Mouse (Mus musculus) intestine, embryonic 14.5 days (tissue): Measurements from ENCODE around the gene Smco4. TPM values are rescaled to one million over a fixed set of nuclear protein-coding genes. Genes with fewer than 3 reads are reported as not detected.

Source experiments
- ATAC-seq: fragments of 200-750 bp; cut with Nextera tagmentation; replicated peaks from 2 replicates; pipeline ENCODE4 v1.8.0; 2017; ENCODE audit warnings: low read depth, moderate number of reproducible peaks, moderate TSS enrichment, moderate library complexity; ENCODE audit not compliant: low FRiP score, low TSS enrichment
- DNase-seq: peaks from one replicate; pipeline ENCODE4 v3.0.0-alpha.2; 2018; ENCODE audit warnings: low spot score
- H3K27ac ChIP-seq: fragments of 300-500 bp; sonication (generic); 2 replicates; pipeline ENCODE4 v1.5.1; 2014; ENCODE audit warnings: low read depth, mild to moderate bottlenecking, control low read depth
- H3K27me3 ChIP-seq: fragments of 300-500 bp; sonication (generic); replicated peaks from 2 replicates; pipeline ENCODE4 v1.6.1; 2014; ENCODE audit warnings: low read length, control low read depth; ENCODE audit not compliant: control insufficient read depth, insufficient read depth
- H3K36me3 ChIP-seq: fragments of 300-500 bp; sonication (generic); 2 replicates; pipeline ENCODE4 v1.6.1; 2014; ENCODE audit warnings: low read length, control low read depth; ENCODE audit not compliant: control insufficient read depth, insufficient read depth
- H3K4me1 ChIP-seq: fragments of 300-500 bp; sonication (generic); replicated peaks from 2 replicates; pipeline ENCODE4 v1.6.1; 2014; ENCODE audit warnings: low read length, control low read depth, mixed read lengths; ENCODE audit not compliant: control insufficient read depth, insufficient read depth
- H3K4me2 ChIP-seq: fragments of 300-500 bp; sonication (generic); 2 replicates; pipeline ENCODE4 v1.6.1; 2014; ENCODE audit warnings: low read length
- H3K4me3 ChIP-seq: fragments of 300-500 bp; sonication (generic); 2 replicates; pipeline ENCODE4 v1.5.1; 2014; ENCODE audit warnings: low read depth, low read length, control low read depth, mixed read lengths
- H3K9ac ChIP-seq: fragments of 300-500 bp; sonication (generic); 2 replicates; pipeline ENCODE4 v1.6.1; 2014; ENCODE audit warnings: mild to moderate bottlenecking, low read length
- H3K9me3 ChIP-seq: fragments of 300-500 bp; sonication (generic); 2 replicates; pipeline ENCODE4 v1.6.1; 2016; ENCODE audit warnings: low read length, control low read depth; ENCODE audit not compliant: control insufficient read depth
- WGBS: fragments of 180-500 bp; shearing (Covaris S2); extraction: QIAGEN DNeasy Blood & Tissue Kit; methylation state at CpG from one replicate; pipeline ENCODE4 v1.1.7; 2014; 5-methylcytosine and 5-hydroxymethylcytosine counted together
- polyA plus RNA-seq: library from polyadenylated mRNA; unstranded; fragments of >200 nt; fragmentation: Nextera tagmentation; extraction: Ambion mirVana; gene quantifications from 2 replicates; pipeline ENCODE4 v1.2.1, GENCODE M21; 2014

Smco4 gene
- polyA plus RNA-seq = 5.6 and 7.3 TPM in 2 replicates

- 1% methylated on average over 68 of the region's 101 CpGs for WGBS
- peak; percentile 86 for DNase-seq
- H3K4me1 ChIP-seq = peaks cover 15% of the 10 kb centered on the region; the same call in 1 of the 2 replicates
Observed at GRCm38 (mm10) chr9:15493235-15493924, at the start of gene Smco4. TSS of gene Smco4 (plus strand) at chr9:15493432.

GRCm38 (mm10) chr9:15447397-15447796 is 45.8 kb upstream of the Smco4 start:
- no peak overlapping the region for H3K9ac ChIP-seq
- no peaks in the 10 kb centered on the region for H3K4me1 ChIP-seq
- no peak overlapping the region for H3K4me3 ChIP-seq
- DNase-seq = no peak
- no peaks in the 10 kb centered on the region for H3K27me3 ChIP-seq
- H3K4me2 ChIP-seq = no peak overlapping the region
- H3K9me3 ChIP-seq = no peaks in the 10 kb centered on the region
- 73% methylated on average over 2 of the region's 2 CpGs for WGBS
- H3K27ac ChIP-seq = no peak overlapping the region
- H3K36me3 ChIP-seq = no peaks in the 10 kb centered on the region
- ATAC-seq = no peak

More at GRCm38 (mm10) chr9:15493235-15493924, at the start of gene Smco4:
- peak within 1 kb of the TSS; percentile 69 for H3K27ac ChIP-seq
- H3K27me3 ChIP-seq = 0 out of 2 replicates have a peak, but pooled peaks cover 3% of the 10 kb centered on the region
- peak; percentile 87 for ATAC-seq
- H3K9ac ChIP-seq = peak within 1 kb of the TSS; percentile 85
- H3K9me3 ChIP-seq = no peaks in the 10 kb centered on the region
- peak within 1 kb of the TSS; percentile 72 for H3K4me2 ChIP-seq
- H3K36me3 ChIP-seq = no peaks in the 10 kb centered on the region
- H3K4me3 ChIP-seq = peak within 1 kb of the TSS; percentile 61

GRCm38 (mm10) chr9:15450921-15451320 is 42.3 kb upstream of the Smco4 start:
- DNase-seq = no peak
- no peak overlapping the region for H3K9ac ChIP-seq
- H3K9me3 ChIP-seq = no peaks in the 10 kb centered on the region
- no peak overlapping the region for H3K27ac ChIP-seq
- H3K4me3 ChIP-seq = no peak overlapping the region
- no peaks in the 10 kb centered on the region for H3K4me1 ChIP-seq
- ATAC-seq = no peak
- H3K27me3 ChIP-seq = no peaks in the 10 kb centered on the region
- no peaks in the 10 kb centered on the region for H3K36me3 ChIP-seq
- 60% methylated on average over 5 of the region's 5 CpGs for WGBS
- no peak overlapping the region for H3K4me2 ChIP-seq

- no peak for ATAC-seq
- 67% methylated on average over 4 of the region's 4 CpGs for WGBS
Observed at GRCm38 (mm10) chr9:15472256-15472655, 21.0 kb upstream of the Smco4 start.

GRCm38 (mm10) chr9:15473206-15473605 is 20.0 kb upstream of the Smco4 start:
- Histone ChIP-seq H3K4me2 (no peak overlapping the region), H3K9ac (no peak overlapping the region), H3K27ac (no peak overlapping the region), H3K4me3 (no peak overlapping the region), H3K36me3 (no peaks in the 10 kb centered on the region), H3K4me1 (no peaks in the 10 kb centered on the region), H3K9me3 (no peaks in the 10 kb centered on the region), H3K27me3 (no peaks in the 10 kb centered on the region)
- 91% methylated on average over 1 of the region's 1 CpGs for WGBS
- ATAC-seq (no peak), DNase-seq (no peak)

More at GRCm38 (mm10) chr9:15472256-15472655, 21.0 kb upstream of the Smco4 start:
- Histone ChIP-seq H3K4me2 (no peak overlapping the region), H3K27ac (no peak overlapping the region), H3K9me3 (no peaks in the 10 kb centered on the region), H3K4me1 (no peaks in the 10 kb centered on the region), H3K27me3 (no peaks in the 10 kb centered on the region), H3K9ac (no peak overlapping the region), H3K36me3 (no peaks in the 10 kb centered on the region), H3K4me3 (no peak overlapping the region)
- no peak for DNase-seq

GRCm38 (mm10) chr9:15477556-15477955 is 15.7 kb upstream of the Smco4 start:
- WGBS = 91% methylated on average over 10 of the region's 10 CpGs
- Histone ChIP-seq H3K4me1 (no peaks in the 10 kb centered on the region), H3K4me3 (no peak overlapping the region), H3K36me3 (no peaks in the 10 kb centered on the region), H3K27ac (no peak overlapping the region), H3K27me3 (no peaks in the 10 kb centered on the region), H3K4me2 (no peak overlapping the region), H3K9me3 (no peaks in the 10 kb centered on the region), H3K9ac (no peak overlapping the region)
- ATAC-seq (no peak), DNase-seq (no peak)

- Histone ChIP-seq H3K27ac (no peak overlapping the region), H3K9ac (no peak overlapping the region), H3K4me1 (peaks cover under 1% of the 10 kb centered on the region; the same call in 1 of the 2 replicates), H3K4me2 (no peak overlapping the region), H3K9me3 (no peaks in the 10 kb centered on the region), H3K27me3 (0 out of 2 replicates have a peak, but pooled peaks cover 2% of the 10 kb centered on the region), H3K36me3 (no peaks in the 10 kb centered on the region), H3K4me3 (no peak overlapping the region)
- ATAC-seq = no peak
- WGBS = 56% methylated on average over 2 of the region's 2 CpGs
- DNase-seq = no peak
Observed at GRCm38 (mm10) chr9:15487682-15488424, 5.4 kb upstream of the Smco4 start.

- no peak for ATAC-seq
- no peak for DNase-seq
- no peaks in the 10 kb centered on the region for H3K9me3 ChIP-seq
Observed at GRCm38 (mm10) chr9:15489293-15489692, 3.9 kb upstream of the Smco4 start.

More at GRCm38 (mm10) chr9:15489293-15489692, 3.9 kb upstream of the Smco4 start:
- Histone ChIP-seq H3K4me1 (peaks cover 7% of the 10 kb centered on the region; the same call in 1 of the 2 replicates), H3K9ac (no peak overlapping the region), H3K4me2 (no peak overlapping the region), H3K36me3 (no peaks in the 10 kb centered on the region), H3K4me3 (no peak overlapping the region), H3K27ac (no peak overlapping the region), H3K27me3 (0 out of 2 replicates have a peak, but pooled peaks cover 3% of the 10 kb centered on the region)
